Mouse (Mus musculus) small intestine, adult 2 months (tissue): ENCODE data around the gene Snorc.

Experiments
- CTCF ChIP-seq: fragments of 200-500 bp; IDR thresholded peaks from 2 replicates; pipeline ENCODE4 v1.5.1; 2012; ENCODE audit warnings: low read depth, mild to moderate bottlenecking, control low read depth, inconsistent platforms, low read length, moderate library complexity, mixed read lengths; ENCODE audit not compliant: insufficient replicate concordance, insufficient read length; ENCODE audit errors: extremely low read depth
- POLR2A ChIP-seq: fragments of 200-500 bp; IDR thresholded peaks from 2 replicates; pipeline ENCODE4 v1.6.1; 2012; ENCODE audit warnings: low read depth, mild to moderate bottlenecking, control low read depth, inconsistent platforms, low read length, moderate library complexity

DNA sequence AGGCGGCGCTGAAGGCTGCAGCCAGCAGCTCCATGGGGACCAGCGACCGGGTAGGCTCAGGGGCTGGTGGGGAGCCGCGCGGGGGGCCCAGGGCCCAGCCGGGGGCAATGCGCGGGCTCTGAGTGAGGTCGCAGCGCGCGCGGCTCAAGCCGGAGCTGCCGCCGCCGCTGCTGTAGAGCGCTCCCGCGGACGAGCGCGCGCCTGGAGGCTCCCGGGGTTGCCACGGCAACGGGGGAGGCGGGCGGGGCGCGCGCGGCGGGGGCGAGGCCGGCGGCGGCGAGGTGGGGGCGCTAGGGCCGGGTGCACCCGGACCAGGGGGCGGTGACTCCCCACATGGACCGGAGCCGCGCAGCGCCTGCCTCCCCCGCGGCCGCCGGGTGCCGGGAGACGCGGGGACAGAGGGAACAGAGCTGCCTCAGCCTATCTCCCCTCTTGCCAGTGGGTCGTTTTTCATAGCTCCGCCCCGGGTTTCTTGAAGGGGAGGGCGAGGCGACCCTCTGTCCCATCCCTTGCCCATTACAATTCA is 40.2 kb downstream of the Snorc start:
- no peak for TF ChIP-seq CTCF
- TF ChIP-seq POLR2A = no peak
